Mouse (Mus musculus) MEL (cell line): ENCODE measurements around the gene Kalrn. TPM values are rescaled to one million over a fixed set of nuclear protein-coding genes. Genes with fewer than 3 reads are reported as not detected.

Experiments used
- DNase-seq: peaks from one replicate; pipeline ENCODE4 v3.0.0; 2011; ENCODE audit warnings: low read depth, low spot score
- H3K27ac ChIP-seq: 2 replicates; pipeline ENCODE4 v1.5.1; 2012; ENCODE audit warnings: low read depth, mild to moderate bottlenecking, control low read depth, low read length, moderate library complexity; ENCODE audit not compliant: control insufficient read depth
- H3K27me3 ChIP-seq, 2 experiments: fragments of 150-350 bp in 1 of 2; sonication (generic) in 1 of 2; 2 replicates each; pipeline ENCODE4 v1.6.1; 2012; ENCODE audit warnings: low read length in 2 of 2, mild to moderate bottlenecking in 2 of 2, improper control_type of control experiment in 1 of 2, moderate library complexity in 1 of 2; ENCODE audit not compliant: insufficient read depth in 2 of 2, control insufficient read depth in 1 of 2
- H3K36me3 ChIP-seq, 2 experiments: 2 replicates each; pipeline ENCODE4 v1.6.1; 2012 to 2014; ENCODE audit warnings: low read length in 2 of 2, improper control_type of control experiment in 1 of 2, inconsistent platforms in 1 of 2, mild to moderate bottlenecking in 1 of 2; ENCODE audit not compliant: insufficient read depth in 2 of 2, control insufficient read depth in 1 of 2
- H3K4me1 ChIP-seq, 2 experiments: fragments of 150-350 bp in 1 of 2; sonication (generic) in 1 of 2; 2 replicates each; pipeline ENCODE4 v1.6.1; 2012; ENCODE audit warnings: low read length in 2 of 2, improper control_type of control experiment in 1 of 2, mild to moderate bottlenecking in 1 of 2; ENCODE audit not compliant: insufficient read depth in 2 of 2, control insufficient read depth in 1 of 2
- H3K4me3 ChIP-seq, 2 experiments: fragments of 150-350 bp in 1 of 2; sonication (generic) in 1 of 2; 2 replicates each; pipeline ENCODE4 v1.5.1; 2012; ENCODE audit warnings: low read depth in 2 of 2, low read length in 2 of 2, mild to moderate bottlenecking in 2 of 2, moderate library complexity in 2 of 2, control low read depth in 1 of 2, improper control_type of control experiment in 1 of 2; ENCODE audit not compliant: control insufficient read depth in 1 of 2, insufficient read depth in 1 of 2
- H3K79me2 ChIP-seq: 2 replicates; pipeline ENCODE4 v1.6.1; 2012; ENCODE audit warnings: mild to moderate bottlenecking, low read length, moderate library complexity; ENCODE audit not compliant: control insufficient read depth, poor library complexity, insufficient read depth
- H3K9ac ChIP-seq: 2 replicates; pipeline ENCODE4 v1.6.1; 2012; ENCODE audit warnings: low read depth, mild to moderate bottlenecking, control low read depth, low read length, moderate library complexity; ENCODE audit not compliant: control insufficient read depth, poor library complexity, severe bottlenecking
- H3K9me3 ChIP-seq: fragments of 150-350 bp; sonication (generic); replicated peaks from 2 replicates; pipeline ENCODE4 v1.6.1; 2012; ENCODE audit warnings: mild to moderate bottlenecking, low read length, improper control_type of control experiment, moderate library complexity; ENCODE audit not compliant: insufficient read depth
- CHD1 ChIP-seq: IDR thresholded peaks from 2 replicates; pipeline ENCODE4 v1.6.1; 2012; ENCODE audit warnings: low read depth, mild to moderate bottlenecking, inconsistent platforms, low read length, improper control_type of control experiment
- CTCF ChIP-seq, 3 experiments: IDR thresholded peaks in 2 of 3; conservative IDR thresholded peaks in 1 of 3; 2 replicates each; pipeline ENCODE4 v1.5.1; 2011 to 2012; ENCODE audit warnings: low read length in 3 of 3, low read depth in 2 of 3, mild to moderate bottlenecking in 2 of 3, improper control_type of control experiment in 1 of 3, inconsistent platforms in 1 of 3, mixed read lengths in 1 of 3, moderate library complexity in 1 of 3; ENCODE audit not compliant: control insufficient read depth in 1 of 3, insufficient read depth in 1 of 3, poor library complexity in 1 of 3, severe bottlenecking in 1 of 3
- EP300 ChIP-seq, 2 experiments: IDR thresholded peaks; 2 replicates each; pipeline ENCODE4 v1.6.1; 2011; ENCODE audit warnings: improper control_type of control experiment in 2 of 2, low read length in 2 of 2, low read depth in 1 of 2, mild to moderate bottlenecking in 1 of 2
- ETS1 ChIP-seq: IDR thresholded peaks from 2 replicates; pipeline ENCODE4 v1.6.1; 2012; ENCODE audit warnings: low read depth, mild to moderate bottlenecking, inconsistent platforms, low read length, improper control_type of control experiment, moderate library complexity
- GABPA ChIP-seq: IDR thresholded peaks from 2 replicates; pipeline ENCODE4 v1.6.1; 2012; ENCODE audit warnings: low read depth, mild to moderate bottlenecking, inconsistent platforms, low read length, improper control_type of control experiment, moderate library complexity
- GATA1 ChIP-seq: IDR thresholded peaks from 2 replicates; pipeline ENCODE4 v1.6.1; 2011; ENCODE audit warnings: low read depth, low read length, improper control_type of control experiment
- HCFC1 ChIP-seq: IDR thresholded peaks from 2 replicates; pipeline ENCODE4 v1.6.1; 2012; ENCODE audit warnings: low read depth, mild to moderate bottlenecking, inconsistent platforms, low read length, improper control_type of control experiment, moderate library complexity
- MAFK ChIP-seq: IDR thresholded peaks from 2 replicates; pipeline ENCODE4 v1.6.1; 2011; ENCODE audit warnings: low read depth, mild to moderate bottlenecking, low read length, improper control_type of control experiment, borderline replicate concordance
- MEF2A ChIP-seq: IDR thresholded peaks from 2 replicates; pipeline ENCODE4 v1.6.1; 2014; ENCODE audit warnings: low read depth, mild to moderate bottlenecking, inconsistent platforms, low read length, improper control_type of control experiment; ENCODE audit not compliant: poor library complexity, insufficient replicate concordance, severe bottlenecking; ENCODE audit errors: extremely low read depth
- NRF1 ChIP-seq: IDR thresholded peaks from 2 replicates; pipeline ENCODE4 v1.6.1; 2014; ENCODE audit warnings: low read depth, mild to moderate bottlenecking, inconsistent platforms, low read length, improper control_type of control experiment, moderate library complexity; ENCODE audit not compliant: poor library complexity, insufficient read depth, severe bottlenecking
- POLR2A ChIP-seq, 2 experiments: IDR thresholded peaks; 2 replicates each; pipeline ENCODE4 v1.6.1; 2011 to 2012; ENCODE audit warnings: low read length in 2 of 2, mild to moderate bottlenecking in 2 of 2, control low read depth in 1 of 2, improper control_type of control experiment in 1 of 2, low read depth in 1 of 2, moderate library complexity in 1 of 2; ENCODE audit not compliant: control insufficient read depth in 1 of 2, insufficient read depth in 1 of 2, poor library complexity in 1 of 2
- POLR2AphosphoS5 ChIP-seq: IDR thresholded peaks from 2 replicates; pipeline ENCODE4 v1.6.1; 2012; ENCODE audit warnings: low read depth, borderline replicate concordance, mild to moderate bottlenecking, inconsistent platforms, low read length, moderate library complexity, mixed read lengths
- RAD21 ChIP-seq: IDR thresholded peaks from 2 replicates; pipeline ENCODE4 v1.6.1; 2011; ENCODE audit warnings: mild to moderate bottlenecking, low read depth, low read length, improper control_type of control experiment
- RCOR1 ChIP-seq: IDR thresholded peaks from 2 replicates; pipeline ENCODE4 v1.6.1; 2012; ENCODE audit warnings: low read depth, mild to moderate bottlenecking, inconsistent platforms, low read length, improper control_type of control experiment
- SIN3A ChIP-seq: IDR thresholded peaks from 2 replicates; pipeline ENCODE4 v1.6.1; 2012; ENCODE audit warnings: low read length, improper control_type of control experiment, inconsistent platforms
- SMC3 ChIP-seq: IDR thresholded peaks from 2 replicates; pipeline ENCODE4 v1.6.1; 2011; ENCODE audit warnings: low read depth, low read length, improper control_type of control experiment
- TAL1 ChIP-seq: IDR thresholded peaks from 2 replicates; pipeline ENCODE4 v1.6.1; 2012; ENCODE audit warnings: mild to moderate bottlenecking, inconsistent platforms, low read length, moderate library complexity, mixed read lengths
- TBP ChIP-seq: IDR thresholded peaks from 2 replicates; pipeline ENCODE4 v1.8.0; 2011; ENCODE audit warnings: low read depth, low read length, improper control_type of control experiment
- TCF12 ChIP-seq: IDR thresholded peaks from 2 replicates; pipeline ENCODE4 v1.6.1; 2014; ENCODE audit warnings: low read depth, mild to moderate bottlenecking, inconsistent platforms, low read length, improper control_type of control experiment, moderate library complexity
- USF2 ChIP-seq, 2 experiments: IDR thresholded peaks; 2 replicates each; pipeline ENCODE4 v1.6.1; 2011 to 2012; ENCODE audit warnings: improper control_type of control experiment in 2 of 2, low read length in 2 of 2, borderline replicate concordance in 1 of 2, inconsistent platforms in 1 of 2, low read depth in 1 of 2, mild to moderate bottlenecking in 1 of 2; ENCODE audit not compliant: insufficient read depth in 1 of 2
- ZNF384 ChIP-seq: IDR thresholded peaks from 2 replicates; pipeline ENCODE4 v1.6.1; 2012; ENCODE audit warnings: low read depth, mild to moderate bottlenecking, inconsistent platforms, low read length, improper control_type of control experiment
- polyA plus RNA-seq, 2 experiments: library from polyadenylated mRNA; stranded (reverse) in 1 of 2; unstranded in 1 of 2; fragments of >175 nt in 1 of 2; fragments of >200 nt in 1 of 2; gene quantifications; 2 replicates each; pipeline versions ENCODE4 v1.2.1 to v1.2.4; 2012; ENCODE audit warnings: low replicate concordance in 2 of 2, low read depth in 1 of 2; ENCODE audit not compliant: insufficient read length in 2 of 2, insufficient read depth in 1 of 2, missing spikeins in 1 of 2
- total RNA-seq: library from RNA; depleted of rRNA; stranded (reverse); fragments of 300-350 nt; gene quantifications from 2 replicates; pipeline ENCODE4 v1.2.3, GENCODE M21; 2012

Gene Kalrn
- total and polyA plus RNA-seq, 3 experiments: 10.4 to 11.8 TPM; not detected in 1

DNA sequence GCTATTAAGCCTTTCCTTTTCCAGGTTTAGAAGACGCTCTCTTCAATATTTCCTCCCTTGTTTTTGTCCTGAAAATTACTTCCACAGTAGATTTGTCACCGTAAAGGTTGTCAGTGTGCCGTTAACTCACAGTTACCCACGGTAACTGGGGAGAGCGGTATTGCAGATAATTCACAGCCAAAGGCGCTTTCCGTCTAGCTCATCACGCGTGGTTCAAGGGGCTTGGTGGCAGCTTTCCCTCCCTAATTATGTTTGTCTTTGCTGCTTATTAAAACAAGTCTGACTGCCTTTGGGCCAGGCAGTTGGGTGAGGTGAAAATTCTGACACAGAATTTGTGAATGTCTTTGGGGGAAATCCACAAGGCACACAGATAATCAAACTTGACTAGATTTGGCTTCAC, 243.5 kb downstream of the Kalrn start:
- Histone ChIP-seq H3K4me1 (no peaks in the 10 kb centered on the region), H3K27ac (no peak overlapping the region), H3K36me3 (no peaks in the 10 kb centered on the region), H3K9ac (no peak overlapping the region), H3K27me3 (peaks cover 0 to 2% of the 10 kb centered on the region in 2 experiments; a peak in 1 of 4 replicates), H3K9me3 (no peaks in the 10 kb centered on the region), H3K4me3 (no peak overlapping the region), H3K79me2 (no peaks in the 10 kb centered on the region)
- no peak for DNase-seq
- no peak for TF ChIP-seq EP300 (IDR thresholded peaks at IDR 0.05; ENCODE audit: low read depth in 1 of 2, low read length in 2 of 2)
- TF ChIP-seq MEF2A: no peak
- TF ChIP-seq HCFC1: no peak
- TF ChIP-seq RAD21: no peak
- TF ChIP-seq CHD1: no peak
- no peak for TF ChIP-seq GATA1
- no peak for TF ChIP-seq CTCF (IDR thresholded peaks at IDR 0.05 in 2 of 3, conservative IDR thresholded peaks at IDR 0.05 in 1 of 3; ENCODE audit: control insufficient read depth in 1 of 3, insufficient read depth in 1 of 3, low read depth in 2 of 3, low read length in 3 of 3, poor library complexity in 1 of 3, severe bottlenecking in 1 of 3)
- no peak for TF ChIP-seq TAL1
- no peak for TF ChIP-seq POLR2AphosphoS5
- no peak for TF ChIP-seq RCOR1
- no peak for TF ChIP-seq NRF1
- TF ChIP-seq MAFK: no peak
- TF ChIP-seq TCF12: no peak
- TF ChIP-seq ZNF384: no peak
- no peak for TF ChIP-seq ETS1
- TF ChIP-seq POLR2A (IDR thresholded peaks at IDR 0.05; ENCODE audit: control insufficient read depth in 1 of 2, insufficient read depth in 1 of 2, low read depth in 1 of 2, low read length in 2 of 2, poor library complexity in 1 of 2): no peak

DNA sequence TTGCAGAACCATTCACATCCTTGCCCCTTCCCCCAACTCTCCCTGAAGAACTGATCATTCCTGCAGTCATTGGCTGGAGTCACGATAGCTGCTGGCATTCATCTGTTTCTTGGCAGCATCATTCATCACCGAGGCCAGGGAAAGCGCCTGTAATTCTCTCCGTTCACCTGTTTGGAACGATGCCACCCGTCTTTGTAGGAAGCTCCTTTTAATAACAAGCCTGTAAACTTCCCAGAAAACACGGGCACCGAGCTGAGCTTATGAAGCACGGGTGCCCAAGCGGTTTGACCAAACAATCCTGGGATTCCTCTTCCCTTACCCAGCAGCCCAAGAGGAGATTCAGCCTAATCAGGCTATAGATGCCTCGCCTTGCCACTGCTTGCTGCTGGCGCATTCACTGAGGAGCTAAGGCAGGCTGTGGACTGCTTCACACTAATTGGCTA, 243.9 kb downstream of the Kalrn start:
- peaks cover 0 to 2% of the 10 kb centered on the region in 2 experiments; a peak in 1 of 4 replicates for H3K27me3 ChIP-seq
- H3K36me3 ChIP-seq: no peaks in the 10 kb centered on the region
- no peaks in the 10 kb centered on the region for H3K79me2 ChIP-seq

More for the DNA sequence above, 243.9 kb downstream of the Kalrn start:
- no peak for DNase-seq
- Histone ChIP-seq H3K4me1 (no peaks in the 10 kb centered on the region), H3K9me3 (no peaks in the 10 kb centered on the region), H3K4me3 (no peak overlapping the region), H3K27ac (no peak overlapping the region), H3K9ac (no peak overlapping the region)
- TF ChIP-seq USF2 (IDR thresholded peaks at IDR 0.05; ENCODE audit: borderline replicate concordance in 1 of 2, insufficient read depth in 1 of 2, low read depth in 1 of 2, low read length in 2 of 2) (no peak), TBP (no peak), SIN3A (no peak), TCF12 (no peak), ETS1 (no peak), GATA1 (no peak), GABPA (no peak), SMC3 (no peak)
